Mouse (Mus musculus): Measurements from ENCODE around the gene Txnrd3.

The Txnrd3 gene

GRCm38 (mm10) chr6:89643798-89644270, at the start of gene Txnrd3:
TSS of gene Txnrd3 (plus strand) at chr6:89643988.
- DNase-seq: peak; percentile 96 to 97

GRCm38 (mm10) chr6:89595018-89595776, 48.6 kb upstream of the Txnrd3 start, which contains the start of gene Chchd6:
TSS of gene Chchd6 (minus strand) at chr6:89595652.
- DNase-seq: peak; percentile 96 to 97

GRCm38 (mm10) chr6:89595777-89596146, 48.0 kb upstream of the Txnrd3 start:
- no peak for DNase-seq

- DNase-seq: no peak
Measured at GRCm38 (mm10) chr6:89596510-89596909, 47.3 kb upstream of the Txnrd3 start.

GRCm38 (mm10) chr6:89606096-89606495, 37.7 kb upstream of the Txnrd3 start:
- no peak for DNase-seq

GRCm38 (mm10) chr6:89607999-89608398, 35.8 kb upstream of the Txnrd3 start:
- peak in 1 of 2 experiments; percentile 51 for DNase-seq

- DNase-seq: no peak
Measured at GRCm38 (mm10) chr6:89613336-89614106, 30.3 kb upstream of the Txnrd3 start.

- no peak for DNase-seq
Measured at GRCm38 (mm10) chr6:89614107-89614471, 29.7 kb upstream of the Txnrd3 start.

GRCm38 (mm10) chr6:89614596-89615372, 29.0 kb upstream of the Txnrd3 start:
- peak; percentile 79 to 85 for DNase-seq

GRCm38 (mm10) chr6:89615373-89615755, 28.4 kb upstream of the Txnrd3 start:
- peak; percentile 27 to 65 for DNase-seq

GRCm38 (mm10) chr6:89622647-89623046, 21.1 kb upstream of the Txnrd3 start:
- no peak for DNase-seq

GRCm38 (mm10) chr6:89628045-89628785, 15.6 kb upstream of the Txnrd3 start:
- DNase-seq: no peak

- peak; percentile 91 to 92 for DNase-seq
Measured at GRCm38 (mm10) chr6:89631809-89632562, 11.8 kb upstream of the Txnrd3 start.

- DNase-seq: peak; percentile 29 to 56
Measured at GRCm38 (mm10) chr6:89633115-89633514, 10.7 kb upstream of the Txnrd3 start.

GRCm38 (mm10) chr6:89634400-89634799, 9.4 kb upstream of the Txnrd3 start:
- no peak for DNase-seq

- DNase-seq: no peak
Measured at GRCm38 (mm10) chr6:89637977-89638376, 5.8 kb upstream of the Txnrd3 start.

GRCm38 (mm10) chr6:89639025-89639424, 4.8 kb upstream of the Txnrd3 start:
- peak; percentile 60 to 81 for DNase-seq

- peak; percentile 98 for DNase-seq
Measured at GRCm38 (mm10) chr6:89644271-89645075, 685 bp downstream of the Txnrd3 start.

- peak; percentile 71 to 90 for DNase-seq
Measured at GRCm38 (mm10) chr6:89649897-89650296, 6.1 kb downstream of the Txnrd3 start.

- DNase-seq: no peak
Measured at GRCm38 (mm10) chr6:89651770-89652169, 8.0 kb downstream of the Txnrd3 start.

GRCm38 (mm10) chr6:89655011-89655410, 11.2 kb downstream of the Txnrd3 start:
- DNase-seq: peak; percentile 32 to 68

Data from kidney, postnatal 25 days (tissue).